Mouse (Mus musculus): ENCODE results near the gene Calcrl.

DNA sequence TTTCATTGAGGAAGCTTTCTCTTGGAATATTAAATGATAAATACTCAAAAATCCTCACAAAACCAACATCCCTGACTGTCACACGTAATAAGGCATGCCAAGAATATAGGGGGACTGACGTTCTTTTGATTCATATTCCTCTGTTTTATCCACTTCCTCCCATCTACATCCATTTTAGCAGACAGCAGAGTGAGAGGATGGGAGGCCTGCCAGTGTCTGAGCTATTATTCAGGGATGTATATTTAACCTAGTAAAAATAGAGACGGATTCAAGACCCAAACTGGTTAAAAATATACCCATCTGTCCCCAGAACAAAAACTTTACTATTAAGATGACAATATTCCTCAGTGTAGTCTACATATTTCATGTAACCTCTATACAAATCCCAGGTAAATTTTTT lies 37.2 kb upstream of the Calcrl start:
- TF ChIP-seq CTCF (IDR thresholded peaks at IDR 0.05; ENCODE audit: borderline replicate concordance, insufficient read depth, low read depth, low read length) (no peak), POLR2A (IDR thresholded peaks at IDR 0.05; ENCODE audit: borderline replicate concordance, insufficient read depth, low read length) (no peak)
